Mouse (Mus musculus): ENCODE measurements around the gene Aff3. TPM values are rescaled to one million over a fixed set of nuclear protein-coding genes. Genes with fewer than 3 reads are reported as not detected.
"Not testable (repeated sequence)": the region's sequence is repeated elsewhere in the genome, so short reads cannot be mapped to it uniquely, and the experiment has no call there.

Aff3 gene
- polyA plus RNA-seq, 1 experiment from 2014 or later: 0.03 TPM

GRCm38 (mm10) chr1:38446152-38446820 is 218.5 kb downstream of the Aff3 start:
- Histone ChIP-seq H3K27ac (no peak overlapping the region), H3K4me3 (ENCODE audit: inconsistent target) (no peak overlapping the region), H3K79me2 (ENCODE audit: inconsistent target) (no peaks in the 10 kb centered on the region), H3K36me3 (ENCODE audit: inconsistent target) (no peaks in the 10 kb centered on the region)
- WGBS (ENCODE audit: missing documents): 92% methylated on average over 12 of the region's 12 CpGs

DNA sequence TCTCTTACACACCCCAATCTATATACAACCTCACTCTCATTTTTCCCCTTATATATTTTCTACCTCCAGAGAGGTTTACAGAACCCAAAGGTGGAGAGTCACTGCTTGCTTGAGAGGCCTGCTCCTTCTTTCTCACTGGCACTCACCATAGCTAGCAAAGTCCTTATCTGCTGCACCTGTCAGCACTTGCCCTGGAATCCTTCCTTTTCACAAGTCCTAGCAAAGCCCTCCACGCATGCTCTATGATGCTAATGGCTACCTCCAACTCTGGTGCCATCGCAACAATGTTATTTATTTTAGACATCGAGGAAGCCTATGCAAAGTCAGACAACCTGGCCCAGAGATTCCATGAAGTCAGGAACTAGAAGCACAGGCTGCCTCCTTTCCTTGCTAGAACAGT is 221.9 kb downstream of the Aff3 start:
- 98% methylated on average over 3 of the region's 3 CpGs for WGBS (ENCODE audit: missing documents)
- H3K27ac ChIP-seq: no peak overlapping the region
- no peak overlapping the region for H3K4me3 ChIP-seq (ENCODE audit: inconsistent target)
- no peaks in the 10 kb centered on the region for H3K79me2 ChIP-seq (ENCODE audit: inconsistent target)
- H3K36me3 ChIP-seq (ENCODE audit: inconsistent target): no peaks in the 10 kb centered on the region

GRCm38 (mm10) chr1:38442479-38442878 is 222.3 kb downstream of the Aff3 start:
- WGBS (ENCODE audit: missing documents): 95% methylated on average over 9 of the region's 9 CpGs
- no peak overlapping the region for H3K4me3 ChIP-seq (ENCODE audit: inconsistent target)
- H3K79me2 ChIP-seq (ENCODE audit: inconsistent target): no peaks in the 10 kb centered on the region
- H3K36me3 ChIP-seq (ENCODE audit: inconsistent target): no peaks in the 10 kb centered on the region
- no peak overlapping the region for H3K27ac ChIP-seq

- no peaks in the 10 kb centered on the region for H3K36me3 ChIP-seq (ENCODE audit: inconsistent target)
- no peak overlapping the region for H3K4me3 ChIP-seq (ENCODE audit: inconsistent target)
- no peak overlapping the region for H3K27ac ChIP-seq
- H3K79me2 ChIP-seq (ENCODE audit: inconsistent target): no peaks in the 10 kb centered on the region
- WGBS (ENCODE audit: missing documents): 60% methylated on average over 2 of the region's 2 CpGs
Observed at GRCm38 (mm10) chr1:38441800-38442199, 223.0 kb downstream of the Aff3 start.

DNA sequence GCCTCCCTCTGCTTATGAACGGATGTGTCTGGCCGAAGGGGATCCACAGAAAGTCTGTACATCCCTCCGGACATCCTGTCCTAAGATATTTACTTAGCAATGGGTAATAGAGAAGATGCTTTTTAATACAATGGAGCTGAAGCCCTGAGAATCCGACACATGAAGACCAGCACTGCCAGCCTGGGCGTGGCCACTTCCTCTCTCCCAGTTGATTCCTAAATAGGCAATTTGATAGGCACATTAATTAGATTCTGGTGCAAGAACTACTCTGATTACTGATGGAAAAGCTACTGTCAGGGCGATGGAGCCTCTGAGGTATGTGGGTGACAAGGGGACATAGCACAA is 224.3 kb downstream of the Aff3 start:
- H3K79me2 ChIP-seq (ENCODE audit: inconsistent target): no peaks in the 10 kb centered on the region
- WGBS (ENCODE audit: missing documents): 97% methylated on average over 6 of the region's 6 CpGs

DNA sequence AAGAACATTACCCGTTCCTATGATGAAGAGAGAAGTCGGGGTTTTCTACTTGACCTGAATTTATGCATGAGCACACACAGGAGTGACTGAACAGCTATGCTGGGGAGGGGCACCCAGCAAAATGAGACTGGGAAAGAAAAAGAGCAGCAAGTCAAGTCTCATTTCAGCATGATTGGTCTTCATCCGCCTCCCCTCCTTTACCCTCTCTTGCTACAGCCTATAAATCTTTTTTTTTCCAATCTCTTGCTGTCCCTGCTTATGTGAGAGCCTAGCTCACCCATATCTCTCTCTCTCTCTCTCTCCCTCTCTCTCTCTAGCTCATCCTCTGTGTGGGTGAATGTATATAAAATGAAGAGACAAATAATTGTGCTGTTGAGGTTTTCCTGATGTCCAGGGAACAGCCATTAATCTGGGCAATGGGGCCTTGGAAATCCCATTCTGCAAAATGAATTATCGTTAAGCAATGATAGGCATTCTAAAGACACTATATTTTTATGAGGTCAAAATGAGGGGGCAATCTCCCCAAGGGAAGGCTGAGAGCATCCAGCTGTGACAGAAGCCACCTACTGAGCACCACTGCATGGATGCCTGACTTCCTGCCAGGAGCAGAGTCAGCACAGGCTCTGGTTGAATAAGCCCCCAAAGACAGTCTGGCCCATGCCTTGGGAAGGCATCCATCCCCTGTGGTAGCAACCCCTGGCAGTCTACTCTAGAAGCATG is 224.8 kb downstream of the Aff3 start:
- Histone ChIP-seq H3K36me3 (ENCODE audit: inconsistent target) (no peaks in the 10 kb centered on the region), H3K4me3 (ENCODE audit: inconsistent target) (no peak overlapping the region), H3K27ac (no peak overlapping the region), H3K79me2 (ENCODE audit: inconsistent target) (no peaks in the 10 kb centered on the region)
- 97% methylated on average over 4 of the region's 4 CpGs for WGBS (ENCODE audit: missing documents)

More for the DNA sequence above, 224.3 kb downstream of the Aff3 start:
- Histone ChIP-seq H3K4me3 (ENCODE audit: inconsistent target) (no peak overlapping the region), H3K36me3 (ENCODE audit: inconsistent target) (no peaks in the 10 kb centered on the region), H3K27ac (no peak overlapping the region)

DNA sequence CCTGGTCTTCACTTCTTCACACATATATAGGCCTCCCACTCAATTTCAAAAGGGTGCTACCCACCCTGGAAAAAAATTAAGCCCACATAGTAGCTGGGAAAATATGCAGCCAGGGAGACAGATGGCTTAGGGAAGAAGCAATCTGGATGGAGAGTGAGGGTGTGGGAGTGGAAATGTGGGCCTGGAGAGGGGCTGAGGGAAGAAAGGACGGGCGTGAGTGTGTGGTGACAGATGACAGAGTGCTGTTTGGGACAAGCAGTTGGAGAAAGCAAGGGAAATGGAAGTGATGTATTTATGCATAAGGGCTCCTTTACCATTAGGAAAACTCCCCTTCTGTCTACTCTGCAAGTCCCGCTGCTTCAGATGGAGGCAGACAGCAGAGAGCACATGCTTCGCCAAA is 226.3 kb downstream of the Aff3 start:
- Histone ChIP-seq H3K79me2 (ENCODE audit: inconsistent target) (no peaks in the 10 kb centered on the region), H3K27ac (no peak overlapping the region), H3K36me3 (ENCODE audit: inconsistent target) (no peaks in the 10 kb centered on the region), H3K4me3 (ENCODE audit: inconsistent target) (no peak overlapping the region)
- WGBS (ENCODE audit: missing documents): 90% methylated on average over 4 of the region's 4 CpGs

DNA sequence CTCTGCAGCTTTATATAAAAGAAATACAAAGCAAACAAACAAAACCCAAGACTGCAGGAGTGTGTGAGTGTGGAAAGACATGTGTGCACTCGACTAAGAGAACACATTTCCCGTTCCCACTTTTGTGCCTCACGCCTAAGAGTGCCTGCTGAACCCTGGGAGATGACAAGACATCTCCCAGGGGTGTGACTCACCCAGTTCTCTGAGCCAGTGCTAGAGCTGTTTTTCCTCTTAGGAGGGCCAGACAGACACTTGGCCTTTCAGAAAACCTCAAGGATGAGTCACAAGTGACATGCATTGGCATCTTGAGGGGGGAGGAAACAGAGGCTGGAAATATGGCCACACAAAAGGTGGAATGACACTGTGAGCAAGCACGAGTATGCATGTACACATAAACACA is 227.1 kb downstream of the Aff3 start:
- 23% methylated on average over 4 of the region's 4 CpGs for WGBS (ENCODE audit: missing documents)
- Histone ChIP-seq H3K4me3 (ENCODE audit: inconsistent target) (no peak overlapping the region), H3K36me3 (ENCODE audit: inconsistent target) (no peaks in the 10 kb centered on the region), H3K79me2 (ENCODE audit: inconsistent target) (no peaks in the 10 kb centered on the region), H3K27ac (no peak overlapping the region)

- Histone ChIP-seq H3K27ac (no peak overlapping the region), H3K79me2 (ENCODE audit: inconsistent target) (no peaks in the 10 kb centered on the region)
- 97% methylated on average over 12 of the region's 12 CpGs for WGBS (ENCODE audit: missing documents)
Observed at GRCm38 (mm10) chr1:38436471-38437340, 228.0 kb downstream of the Aff3 start.

GRCm38 (mm10) chr1:38430311-38430710 is 234.4 kb downstream of the Aff3 start:
- H3K27ac ChIP-seq; H3K36me3 ChIP-seq (ENCODE audit: inconsistent target): not testable (repeated sequence)
- 95% methylated on average over 12 of the region's 12 CpGs for WGBS (ENCODE audit: missing documents)

More at GRCm38 (mm10) chr1:38436471-38437340, 228.0 kb downstream of the Aff3 start:
- Histone ChIP-seq H3K36me3 (ENCODE audit: inconsistent target) (no peaks in the 10 kb centered on the region), H3K4me3 (ENCODE audit: inconsistent target) (no peak overlapping the region)

DNA sequence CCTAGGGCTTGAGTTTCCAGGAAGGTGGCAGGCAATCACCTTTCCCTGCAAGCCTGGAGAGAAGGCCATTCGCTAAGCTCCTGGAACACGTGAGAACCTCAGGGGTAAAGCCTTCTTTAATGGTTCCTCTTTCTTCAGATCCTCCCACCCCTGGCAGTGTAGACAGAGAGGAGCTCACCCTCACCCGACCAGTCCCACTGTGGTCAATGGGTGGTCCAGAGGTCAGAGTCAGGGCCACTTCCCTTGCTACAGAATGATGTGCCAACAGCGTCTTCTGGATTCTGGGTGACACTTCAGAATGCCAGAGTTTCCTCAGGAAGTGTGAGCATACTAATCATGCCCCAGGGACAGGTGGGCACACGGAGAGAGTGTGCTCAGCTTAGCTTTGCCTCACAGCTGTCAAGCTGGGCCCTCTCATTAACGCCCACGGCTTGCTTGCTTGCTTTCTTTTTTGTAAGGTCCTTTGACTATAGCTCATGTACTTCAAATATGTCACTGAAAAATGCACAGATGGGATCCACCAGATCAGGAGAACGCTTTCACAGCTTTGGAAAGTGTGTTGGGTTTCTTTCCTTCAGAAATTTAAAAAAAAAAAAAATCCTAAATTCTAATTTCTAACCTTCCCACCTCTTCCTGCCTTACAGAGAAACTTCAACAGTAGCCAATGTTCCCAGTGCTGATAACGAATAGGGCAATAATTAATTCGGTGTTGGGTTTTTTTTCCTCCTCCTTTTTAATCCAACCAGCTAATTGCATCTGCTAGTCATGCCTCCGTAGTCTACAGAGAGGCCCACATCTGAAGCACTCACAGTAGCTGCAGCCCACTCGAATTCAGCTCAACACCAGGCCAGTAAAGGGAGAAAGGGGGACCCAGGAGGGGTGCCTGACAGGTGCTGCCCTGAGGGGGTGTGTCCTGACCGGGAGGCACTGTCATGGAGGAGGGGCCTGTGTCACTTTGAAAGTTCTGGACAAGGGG is 235.8 kb downstream of the Aff3 start:
- WGBS (ENCODE audit: missing documents): 37% methylated on average over 13 of the region's 13 CpGs
- Histone ChIP-seq H3K4me3 (ENCODE audit: inconsistent target) (no peak overlapping the region), H3K36me3 (ENCODE audit: inconsistent target) (no peaks in the 10 kb centered on the region), H3K27ac (no peak overlapping the region), H3K79me2 (ENCODE audit: inconsistent target) (no peaks in the 10 kb centered on the region)

More at GRCm38 (mm10) chr1:38430311-38430710, 234.4 kb downstream of the Aff3 start:
- H3K4me3 ChIP-seq (ENCODE audit: inconsistent target); H3K79me2 ChIP-seq (ENCODE audit: inconsistent target): not testable (repeated sequence)

- Histone ChIP-seq H3K79me2 (ENCODE audit: inconsistent target) (no peaks in the 10 kb centered on the region), H3K27ac (no peak overlapping the region), H3K4me3 (ENCODE audit: inconsistent target) (no peak overlapping the region), H3K36me3 (ENCODE audit: inconsistent target) (no peaks in the 10 kb centered on the region)
- 98% methylated on average over 6 of the region's 6 CpGs for WGBS (ENCODE audit: missing documents)
Observed at GRCm38 (mm10) chr1:38422921-38423320, 241.8 kb downstream of the Aff3 start.

GRCm38 (mm10) chr1:38419331-38419730 is 245.4 kb downstream of the Aff3 start:
- Histone ChIP-seq H3K36me3 (ENCODE audit: inconsistent target) (no peaks in the 10 kb centered on the region), H3K4me3 (ENCODE audit: inconsistent target) (no peak overlapping the region), H3K79me2 (ENCODE audit: inconsistent target) (no peaks in the 10 kb centered on the region), H3K27ac (no peak overlapping the region)
- 84% methylated on average over 4 of the region's 4 CpGs for WGBS (ENCODE audit: missing documents)
